Mouse (Mus musculus) c-Kit-positive CD71-positive TER-119-positive erythroid progenitor cells, embryonic 14.5 days (primary cell): ENCODE measurements around the gene Zbtb48.

Source experiments
- DNase-seq: peaks from one replicate; pipeline ENCODE4 v3.0.0-alpha.2; 2013; ENCODE audit warnings: low spot score

Gene Zbtb48

GRCm38 (mm10) chr4:151972221-151972967 lies 55.1 kb downstream of the Zbtb48 start:
- DNase-seq = no peak
